In genomic region chr2:91792346-91792745, GRCm38 (mm10) we compare ENCODE assay signal across 11 mouse cellular contexts.
"Had no signal": no experiment of that assay in that cellular context is flagged by ENCODE, and none has a peak within 500 bp of the region (broad histone marks: within the 10 kb centered on the region; RNA-seq: fewer than 3 reads in every experiment).

No protein-coding gene starts in this region.

- H3K9me3 ChIP-seq: limb, embryonic 10.5 days; liver, embryonic 13.5 days; midbrain, embryonic 13.5 days; stomach, embryonic 15.5 days had no signal

- H3K4me3 ChIP-seq: left cerebral cortex, adult 2 months; limb, embryonic 10.5 days; liver, embryonic 13.5 days; midbrain, embryonic 13.5 days; stomach, embryonic 15.5 days had no signal

- H3K4me1 ChIP-seq: limb, embryonic 10.5 days; liver, embryonic 13.5 days; stomach, embryonic 15.5 days had no signal

- H3K9ac ChIP-seq: liver, embryonic 13.5 days; liver, postnatal 0 days; midbrain, embryonic 13.5 days; stomach, embryonic 15.5 days had no signal

- H3K27ac ChIP-seq: kidney, postnatal 0 days; left cerebral cortex, adult 2 months; limb, embryonic 10.5 days; liver, embryonic 13.5 days; midbrain, embryonic 13.5 days; stomach, embryonic 15.5 days had no signal

- H3K4me2 ChIP-seq: liver, embryonic 13.5 days; midbrain, embryonic 13.5 days; stomach, embryonic 15.5 days had no signal

- ATAC-seq: liver, postnatal 0 days; lung, postnatal 0 days; midbrain, embryonic 13.5 days had no signal

- DNase-seq: liver, embryonic 13.5 days; liver, postnatal 0 days; right cerebral cortex, postnatal 14 days; thymus, adult 2 months; thymus, postnatal 36 days had no signal

- H3K36me3 ChIP-seq: limb, embryonic 10.5 days; liver, embryonic 13.5 days; midbrain, embryonic 13.5 days; stomach, embryonic 15.5 days had no signal

- H3K27me3 ChIP-seq: liver, embryonic 13.5 days; midbrain, embryonic 13.5 days; stomach, embryonic 15.5 days had no signal
